Mouse (Mus musculus): ENCODE measurements around the gene Tas2r125. TPM values are rescaled to one million over a fixed set of nuclear protein-coding genes. Genes with fewer than 3 reads are reported as not detected.

The Tas2r125 gene
- polyA plus RNA-seq (2012; fragmentation: generic; extraction: Trizol): not detected

DNA sequence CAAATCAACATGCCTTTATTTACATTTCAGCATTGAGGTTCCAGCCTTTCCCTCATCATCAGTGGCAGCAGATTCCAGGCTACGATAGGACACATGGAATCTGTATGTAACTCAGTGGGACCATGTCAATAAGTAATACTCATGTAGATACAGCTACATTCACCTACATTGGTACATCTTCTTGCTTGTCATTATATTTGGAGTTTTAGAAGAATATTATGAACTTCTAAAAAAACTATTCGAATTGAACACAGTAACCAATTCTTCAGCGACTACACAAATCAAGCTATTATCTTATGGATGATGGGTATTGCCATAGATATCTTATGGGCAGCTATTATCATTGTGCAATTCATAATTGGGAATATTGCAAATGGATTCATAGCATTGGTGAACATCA lies at the start of gene Tas2r125:
TSS of gene Tas2r125 (plus strand) at position 301 of the 400 bp plus-strand sequence.

DNA sequence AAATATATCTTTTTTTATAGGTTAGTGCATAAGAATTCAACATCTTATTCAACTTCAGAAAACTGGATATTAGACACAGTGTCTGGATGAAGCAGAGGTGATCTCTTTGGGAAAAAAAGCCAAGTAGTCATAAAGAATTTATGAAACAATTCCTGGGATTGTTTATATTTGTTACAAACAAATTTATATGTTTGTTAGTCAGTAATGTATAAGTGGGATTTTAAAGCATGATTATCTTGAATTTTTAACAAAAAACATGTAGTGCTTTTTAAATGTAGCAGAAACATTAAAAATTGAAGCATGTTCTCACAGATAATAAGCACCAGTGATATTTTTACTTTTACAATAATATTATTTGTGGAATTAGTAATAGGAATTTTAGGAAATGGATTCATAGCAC lies 41.7 kb upstream of the Tas2r125 start, which contains the start of gene Tas2r110:
TSS of gene Tas2r110 (plus strand) at position 301 of the 400 bp plus-strand sequence.

DNA sequence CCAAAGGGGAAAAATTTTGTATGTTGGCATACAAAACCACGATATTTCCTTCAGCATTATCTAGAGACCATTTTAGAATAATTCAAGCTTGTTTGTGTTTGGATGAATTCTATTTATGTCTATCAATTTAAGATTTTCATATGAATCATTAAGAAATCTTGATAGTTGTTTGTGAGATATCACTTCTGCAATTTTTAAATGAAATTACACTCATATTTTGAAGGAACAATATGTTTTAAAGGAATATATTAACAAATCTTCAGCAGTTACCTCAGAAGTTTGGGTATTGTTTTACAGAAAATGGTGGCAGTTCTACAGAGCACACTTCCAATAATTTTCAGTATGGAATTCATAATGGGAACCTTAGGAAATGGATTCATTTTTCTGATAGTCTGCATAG lies 16.7 kb upstream of the Tas2r125 start, which contains the start of gene Tas2r113:
TSS of gene Tas2r113 (plus strand) at position 301 of the 400 bp plus-strand sequence.

DNA sequence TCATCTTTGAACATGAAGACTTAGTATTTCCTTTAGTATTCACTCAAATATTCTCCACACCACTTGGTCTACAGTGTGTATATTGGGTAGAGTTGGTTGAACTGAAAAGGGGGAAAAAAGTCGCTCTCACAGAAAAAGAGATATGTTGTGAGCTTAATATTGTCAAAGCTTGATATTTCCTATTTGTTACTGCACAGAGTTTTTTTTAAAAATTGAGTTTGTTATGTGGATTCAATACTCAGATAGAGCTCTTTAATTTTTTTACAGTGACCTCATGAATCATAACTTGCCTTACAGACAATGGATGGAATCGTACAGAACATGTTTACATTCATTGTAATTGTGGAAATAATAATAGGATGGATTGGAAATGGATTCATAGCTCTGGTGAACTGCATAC lies 41.4 kb downstream of the Tas2r125 start, which contains the start of gene Tas2r129:
TSS of gene Tas2r129 (plus strand) at position 301 of the 400 bp plus-strand sequence.

DNA sequence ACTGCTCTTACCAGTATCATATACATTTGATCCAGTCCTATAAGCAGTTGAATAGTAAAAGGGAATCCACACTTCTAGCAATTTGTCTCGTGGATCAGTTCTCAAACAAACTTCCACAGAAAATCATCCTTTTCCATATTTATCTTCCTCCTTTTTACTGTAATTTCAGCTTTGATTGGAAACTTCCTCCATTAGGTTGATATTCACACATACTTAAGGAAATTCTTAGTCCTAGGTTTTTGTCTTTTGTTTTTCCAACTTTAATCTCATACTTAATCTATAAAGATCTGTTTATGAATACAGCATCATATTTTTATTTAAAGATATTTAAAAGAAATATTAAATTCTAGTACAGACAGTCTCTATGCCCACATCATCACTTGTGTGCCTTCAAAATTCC lies 48.4 kb downstream of the Tas2r125 start, which contains the start of gene Tas2r131:
TSS of gene Tas2r131 (minus strand) at position 101 of the 400 bp plus-strand sequence.

Other genes starting within 250 kb of the Tas2r125 start
- not detected for gene Tas2r121, start 208.6 kb upstream of the Tas2r125 start, polyA plus RNA-seq (2012; fragmentation: generic; extraction: Trizol)
- not detected for gene Tas2r122, start 197.7 kb upstream of the Tas2r125 start, polyA plus RNA-seq (2012; fragmentation: generic; extraction: Trizol)
- gene Tas2r115, start 171.6 kb upstream of the Tas2r125 start, polyA plus RNA-seq (2012; fragmentation: generic; extraction: Trizol): not detected
- not detected for gene Tas2r124, start 154.9 kb upstream of the Tas2r125 start, polyA plus RNA-seq (2012; fragmentation: generic; extraction: Trizol)
- gene Tas2r102, start 147.5 kb upstream of the Tas2r125 start, polyA plus RNA-seq (2012; fragmentation: generic; extraction: Trizol): not detected
- not detected for gene Tas2r136, start 131.5 kb upstream of the Tas2r125 start, polyA plus RNA-seq (2012; fragmentation: generic; extraction: Trizol)
- not detected for gene Tas2r117, start 106.8 kb upstream of the Tas2r125 start, polyA plus RNA-seq (2012; fragmentation: generic; extraction: Trizol)
- gene Tas2r123, start 62.5 kb upstream of the Tas2r125 start, polyA plus RNA-seq (2012; fragmentation: generic; extraction: Trizol): not detected
- not detected for gene Tas2r116, start 54.2 kb upstream of the Tas2r125 start, polyA plus RNA-seq (2012; fragmentation: generic; extraction: Trizol)
- not detected for gene Tas2r110, start 41.6 kb upstream of the Tas2r125 start, polyA plus RNA-seq (2012; fragmentation: generic; extraction: Trizol)
- not detected for gene Tas2r113, start 16.6 kb upstream of the Tas2r125 start, polyA plus RNA-seq (2012; fragmentation: generic; extraction: Trizol)
- not detected for gene Tas2r129, start 41.5 kb downstream of the Tas2r125 start, polyA plus RNA-seq (2012; fragmentation: generic; extraction: Trizol)
- not detected for gene Tas2r131, start 48.3 kb downstream of the Tas2r125 start, polyA plus RNA-seq (2012; fragmentation: generic; extraction: Trizol)
- gene Tas2r109, start 71.3 kb downstream of the Tas2r125 start, polyA plus RNA-seq (2012; fragmentation: generic; extraction: Trizol): not detected
- not detected for gene Tas2r103, start 127.5 kb downstream of the Tas2r125 start, polyA plus RNA-seq (2012; fragmentation: generic; extraction: Trizol)
- not detected for gene Tas2r140, start 146.2 kb downstream of the Tas2r125 start, polyA plus RNA-seq (2012; fragmentation: generic; extraction: Trizol)
- 10 to 100 TPM in 1 of 2 experiments, 1 to 10 TPM in 1; 1.8 to 17.7 TPM for gene Smim10l1, start 195.3 kb downstream of the Tas2r125 start, polyA plus RNA-seq (2012; fragmentation: generic; extraction: Trizol)